Mouse (Mus musculus) lung, postnatal 0 days (tissue): Measurements from ENCODE around the gene Gm13199.

Source experiments
- CTCF ChIP-seq: IDR thresholded peaks from 2 replicates; pipeline ENCODE4 v1.5.1; 2016; ENCODE audit warnings: antibody characterized with exemption, mild to moderate bottlenecking
- EP300 ChIP-seq: IDR thresholded peaks from 2 replicates; pipeline ENCODE4 v1.6.1; 2016; ENCODE audit warnings: antibody characterized with exemption, mild to moderate bottlenecking, control low read depth

- TF ChIP-seq CTCF (no peak), EP300 (no peak)
Measured at GRCm38 (mm10) chr2:5894296-5894695, 31.6 kb upstream of the Gm13199 start.
